Mouse (Mus musculus) adrenal gland, adult (tissue): Measurements from ENCODE around the gene Vpreb3.
"Not testable (repeated sequence)": the region's sequence is repeated elsewhere in the genome, so short reads cannot be mapped to it uniquely, and the experiment has no call there.

Experiments used
- DNase-seq, 2 experiments: peaks; one replicate each; pipeline ENCODE4 v3.0.0; 2022 to 2023; ENCODE audit warnings: low spot score in 1 of 2; ENCODE audit not compliant: inconsistent age in 2 of 2

The Vpreb3 gene

DNA sequence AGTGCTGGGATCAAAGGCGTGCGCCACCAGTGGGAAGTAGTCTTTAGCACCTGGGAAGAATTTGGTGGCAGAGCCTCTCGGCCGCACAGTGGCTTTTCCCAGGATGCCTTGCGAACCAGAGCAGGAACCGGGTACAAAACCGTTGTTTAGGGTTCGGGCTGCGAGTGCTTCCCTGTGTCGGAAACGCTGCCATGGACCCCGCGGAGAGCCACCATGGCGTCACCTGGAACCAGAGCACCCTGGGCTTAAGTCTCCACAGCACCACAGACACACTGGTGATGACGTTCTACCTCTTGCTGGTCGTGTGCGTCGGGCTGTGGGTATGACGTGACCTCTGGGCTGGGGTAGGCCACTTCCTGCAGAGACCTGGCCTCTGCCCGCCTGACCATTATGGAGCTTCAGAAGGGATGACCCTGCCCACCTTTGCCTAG is 11.5 kb downstream of the Vpreb3 start, which contains the start of gene Gm5134:
Gm5134 (plus strand) TSS at position 134 of the 431 bp plus-strand sequence.
- DNase-seq: peak in 1 of 2 experiments; percentile 27

GRCm38 (mm10) chr10:75973846-75974245 is 31.0 kb downstream of the Vpreb3 start:
- no peak for DNase-seq

GRCm38 (mm10) chr10:75975216-75975615 is 32.4 kb downstream of the Vpreb3 start:
- DNase-seq: peak; percentile 16 to 58

GRCm38 (mm10) chr10:75978119-75978834 is 35.4 kb downstream of the Vpreb3 start:
- no peak for DNase-seq

GRCm38 (mm10) chr10:75978835-75979157 is 35.9 kb downstream of the Vpreb3 start:
- DNase-seq: no peak

GRCm38 (mm10) chr10:75979432-75979831 is 36.6 kb downstream of the Vpreb3 start:
- DNase-seq: no peak

GRCm38 (mm10) chr10:75990430-75991042 is 47.7 kb downstream of the Vpreb3 start:
- no peak for DNase-seq

GRCm38 (mm10) chr10:75993616-75994240 is 50.9 kb downstream of the Vpreb3 start:
- no peak for DNase-seq

- DNase-seq: not testable (repeated sequence)
Measured at GRCm38 (mm10) chr10:75994531-75995210, 51.8 kb downstream of the Vpreb3 start.

- DNase-seq: no peak
Measured at GRCm38 (mm10) chr10:75995463-75995862, 52.6 kb downstream of the Vpreb3 start.

- no peak for DNase-seq
Measured at GRCm38 (mm10) chr10:75996315-75996714, 53.5 kb downstream of the Vpreb3 start.
